In genomic region chr17:25732082-25732481, GRCm38 (mm10) we compare ENCODE assay signal across 9 mouse cellular contexts. TPM values are rescaled to one million over a fixed set of nuclear protein-coding genes. Genes with fewer than 3 reads are reported as not detected.
DNase-seq lines count a peak whose midpoint lies in the region; ATAC-seq and TF ChIP-seq lines count a peak whose summit lies in the region.
"Had no signal": no experiment of that assay in that cellular context is flagged by ENCODE, and none has a peak within 500 bp of the region (broad histone marks: within the 10 kb centered on the region; RNA-seq: fewer than 3 reads in every experiment).

No protein-coding gene starts in this region.

- no peak overlapping the region for H3K9ac ChIP-seq in liver, embryonic 12.5 days
- H3K9ac ChIP-seq in liver, adult 2 months (ENCODE audit: low read depth, low read length): no peak overlapping the region
- H3K9ac ChIP-seq: heart, embryonic 15.5 days had no signal

- WGBS in liver, embryonic 12.5 days (ENCODE audit: insufficient replicate concordance): 18% methylated on average over 2 of the region's 2 CpGs
- WGBS in liver, adult 2 months: 13% methylated on average over 2 of the region's 2 CpGs

- H3K36me3 ChIP-seq in liver, embryonic 12.5 days: peaks cover 26% of the 10 kb centered on the region
- H3K36me3 ChIP-seq in liver, adult 2 months (ENCODE audit: control insufficient read depth, insufficient read depth, low read length): no peaks in the 10 kb centered on the region
- H3K36me3 ChIP-seq: heart, embryonic 15.5 days had no signal

- no peaks in the 10 kb centered on the region for H3K79me2 ChIP-seq in liver, adult 2 months (ENCODE audit: control insufficient read depth, insufficient read depth, low read length)

- peaks cover 15% of the 10 kb centered on the region for H3K4me1 ChIP-seq in liver, embryonic 12.5 days
- H3K4me1 ChIP-seq in bone marrow macrophage, adult 2 months (ENCODE audit: control insufficient read depth, insufficient read depth, low read length): peaks cover 4% of the 10 kb centered on the region; the same call in 1 of the 2 replicates
- H3K4me1 ChIP-seq in liver, adult 2 months (ENCODE audit: control insufficient read depth, insufficient read depth, low read length): no peaks in the 10 kb centered on the region; the same call in 1 of the 2 replicates

- no peak overlapping the region for H3K4me3 ChIP-seq in liver, embryonic 12.5 days
- H3K4me3 ChIP-seq in bone marrow macrophage, adult 2 months (ENCODE audit: insufficient read depth, low read length): no peak overlapping the region
- H3K4me3 ChIP-seq in liver, adult 2 months (ENCODE audit: insufficient read depth, low read depth, low read length): no peak overlapping the region
- H3K4me3 ChIP-seq: heart, embryonic 15.5 days had no signal

- H3K27me3 ChIP-seq in liver, embryonic 12.5 days (replicated peaks): peaks cover 5% of the 10 kb centered on the region; the same call in 1 of the 2 replicates
- no peaks in the 10 kb centered on the region for H3K27me3 ChIP-seq in liver, adult 2 months (ENCODE audit: control insufficient read depth, insufficient read depth, low read length)
- H3K27me3 ChIP-seq: heart, embryonic 15.5 days had no signal

- peak; percentile 85 for DNase-seq in liver
- peak; percentile 88 for DNase-seq in forelimb bud, embryonic 11.5 days (ENCODE audit: low read depth, low spot score)
- DNase-seq in kidney, adult 9 months: peak; percentile 88
- peak; percentile 61 for DNase-seq in liver, adult 2 months (ENCODE audit: extremely low read depth, low read depth, low spot score)
- peak; percentile 97 for DNase-seq in retina, embryonic 14.5 days (ENCODE audit: low spot score)
- DNase-seq in urinary bladder, adult 2 months (ENCODE audit: low spot score): peak; percentile 63

- H3K9me3 ChIP-seq in liver, embryonic 12.5 days (replicated peaks): no peaks in the 10 kb centered on the region
- H3K9me3 ChIP-seq: heart, embryonic 15.5 days had no signal

- TF ChIP-seq POLR2A in bone marrow macrophage, adult 2 months (IDR thresholded peaks at IDR 0.05; ENCODE audit: borderline replicate concordance, low read depth, low read length): no peak
- TF ChIP-seq POLR2A in liver, adult 2 months (IDR thresholded peaks at IDR 0.05; ENCODE audit: extremely low read depth, insufficient read depth, low read length): no peak

- peak; percentile 65 for TF ChIP-seq CTCF in bone marrow macrophage, adult 2 months (IDR thresholded peaks at IDR 0.05; ENCODE audit: low read depth, low read length)
- peak; percentile 95 for TF ChIP-seq CTCF in liver, adult 2 months (IDR thresholded peaks at IDR 0.05; ENCODE audit: low read depth, low read length)

- H3K27ac ChIP-seq in liver, embryonic 12.5 days: no peak overlapping the region
- no peak overlapping the region for H3K27ac ChIP-seq in bone marrow macrophage, adult 2 months (ENCODE audit: insufficient read depth, low read depth, low read length)
- no peak overlapping the region for H3K27ac ChIP-seq in liver, adult 2 months (replicated peaks; ENCODE audit: insufficient read depth, low read depth, low read length)
- H3K27ac ChIP-seq: heart, embryonic 15.5 days had no signal

- no peak overlapping the region for H3K4me2 ChIP-seq in liver, embryonic 12.5 days
- H3K4me2 ChIP-seq: heart, embryonic 15.5 days had no signal

- no peak for ATAC-seq in liver, embryonic 12.5 days

RNA-seq across cellular contexts. Expression of gene Mslnl, which starts 3.8 kb away (rescaled TPM):
- polyA plus RNA-seq in liver, embryonic 12.5 days (2016; fragmentation: Nextera tagmentation; extraction: Ambion mirVana): not detected in 2 replicates
- polyA plus RNA-seq in bone marrow macrophage, adult 2 months (2012; ENCODE audit: insufficient read depth, insufficient read length, missing spikeins): not detected in 2 replicates
- total RNA-seq in liver, adult 2 months (2014; rRNA removed): not detected in 2 replicates
- not detected in 2 replicates for polyA plus RNA-seq in liver, adult 2 months (2012; rRNA removed)
- 0.73 and 1.1 TPM in 2 replicates for polyA plus RNA-seq in urinary bladder, adult 2 months (2012; rRNA removed)
- polyA plus RNA-seq: heart, embryonic 15.5 days had no signal

RNA-seq across cellular contexts. Expression of gene Rpusd1, which starts 4.6 kb away (rescaled TPM):
- polyA plus RNA-seq in liver, embryonic 12.5 days (2016; fragmentation: Nextera tagmentation; extraction: Ambion mirVana): 8.8 and 10.3 TPM in 2 replicates
- polyA plus RNA-seq in bone marrow macrophage, adult 2 months (2012; ENCODE audit: insufficient read depth, insufficient read length, missing spikeins): 10.1 and 10.2 TPM in 2 replicates
- total RNA-seq in liver, adult 2 months (2014; rRNA removed): 1.0 and 2.1 TPM in 2 replicates
- 7.3 and 9.0 TPM in 2 replicates for polyA plus RNA-seq in liver, adult 2 months (2012; rRNA removed)
- 16.2 and 21.7 TPM in 2 replicates for polyA plus RNA-seq in urinary bladder, adult 2 months (2012; rRNA removed)

RNA-seq across cellular contexts. Expression of gene Chtf18, which starts 4.9 kb away (rescaled TPM):
- 33.3 and 37.6 TPM in 2 replicates for polyA plus RNA-seq in liver, embryonic 12.5 days (2016; fragmentation: Nextera tagmentation; extraction: Ambion mirVana)
- polyA plus RNA-seq in bone marrow macrophage, adult 2 months (2012; ENCODE audit: insufficient read depth, insufficient read length, missing spikeins): 7.4 and 14.1 TPM in 2 replicates
- total RNA-seq in liver, adult 2 months (2014; rRNA removed): 0.18 and 0.47 TPM in 2 replicates
- 0.31 and 0.35 TPM in 2 replicates for polyA plus RNA-seq in liver, adult 2 months (2012; rRNA removed)
- polyA plus RNA-seq in urinary bladder, adult 2 months (2012; rRNA removed): 2.2 TPM in 2 replicates

RNA-seq across cellular contexts. Expression of gene Gng13, which starts 15.1 kb away (rescaled TPM):
- polyA plus RNA-seq in liver, embryonic 12.5 days (2016; fragmentation: Nextera tagmentation; extraction: Ambion mirVana): 1.2 and 1.4 TPM in 2 replicates
- not detected in 2 replicates for polyA plus RNA-seq in bone marrow macrophage, adult 2 months (2012; ENCODE audit: insufficient read depth, insufficient read length, missing spikeins)
- not detected in 2 replicates for total RNA-seq in liver, adult 2 months (2014; rRNA removed)
- not detected in 2 replicates for polyA plus RNA-seq in liver, adult 2 months (2012; rRNA removed)
- polyA plus RNA-seq in urinary bladder, adult 2 months (2012; rRNA removed): not detected in 2 replicates

RNA-seq across cellular contexts. Expression of gene Msln, which starts 22.1 kb away (rescaled TPM):
- 0.26 and 0.30 TPM in 2 replicates for polyA plus RNA-seq in liver, embryonic 12.5 days (2016; fragmentation: Nextera tagmentation; extraction: Ambion mirVana)
- polyA plus RNA-seq in bone marrow macrophage, adult 2 months (2012; ENCODE audit: insufficient read depth, insufficient read length, missing spikeins): not detected in 2 replicates
- total RNA-seq in liver, adult 2 months (2014; rRNA removed): 0.34 and 0.74 TPM in 2 replicates
- 1.1 and 2.0 TPM in 2 replicates for polyA plus RNA-seq in liver, adult 2 months (2012; rRNA removed)
- 11.1 and 29.7 TPM in 2 replicates for polyA plus RNA-seq in urinary bladder, adult 2 months (2012; rRNA removed)
